Mouse (Mus musculus) G1E (cell line): Measurements from ENCODE around the gene Tmcc3. TPM values are rescaled to one million over a fixed set of nuclear protein-coding genes. Genes with fewer than 3 reads are reported as not detected.
A peak's percentile ranks its signal among the peaks of the same experiment; 100 is the strongest.

Experiments
- ATAC-seq: 2 replicates; pipeline ENCODE4 v1.8.0; 2016; ENCODE audit warnings: mild to moderate bottlenecking; ENCODE audit not compliant: insufficient number of reproducible peaks, poor library complexity, low FRiP score, severe bottlenecking; ENCODE audit errors: extremely low read depth
- DNase-seq: peaks from one replicate; pipeline ENCODE4 v3.0.0; 2012; ENCODE audit warnings: low spot score
- H3K27me3 ChIP-seq: 2 replicates; pipeline ENCODE4 v1.6.1; 2012; ENCODE audit warnings: mild to moderate bottlenecking, low read length, inconsistent platforms; ENCODE audit not compliant: insufficient read depth
- H3K36me3 ChIP-seq: replicated peaks from 2 replicates; pipeline ENCODE3; 2012; ENCODE audit warnings: mild to moderate bottlenecking, inconsistent platforms
- H3K4me1 ChIP-seq: 2 replicates; pipeline ENCODE4 v1.6.1; 2012; ENCODE audit warnings: low read depth, low read length, inconsistent platforms, mixed read lengths; ENCODE audit not compliant: insufficient read depth
- H3K4me3 ChIP-seq: 2 replicates; pipeline ENCODE4 v1.5.1; 2012; ENCODE audit warnings: low read depth, mild to moderate bottlenecking, inconsistent platforms, low read length, moderate library complexity, mixed read lengths
- H3K9me3 ChIP-seq: replicated peaks from 2 replicates; pipeline ENCODE4 v1.6.1; 2012; ENCODE audit warnings: inconsistent platforms
- CTCF ChIP-seq: IDR thresholded peaks from 2 replicates; pipeline ENCODE4 v1.5.1; 2012; ENCODE audit warnings: low read depth, low read length, inconsistent platforms, mixed read lengths
- GATA1 ChIP-seq: IDR thresholded peaks from 2 replicates; pipeline ENCODE4 v1.6.1; 2012; ENCODE audit warnings: borderline replicate concordance, low read length, inconsistent platforms, mixed read lengths
- GATA2 ChIP-seq: IDR thresholded peaks from 2 replicates; pipeline ENCODE4 v1.6.1; 2012; ENCODE audit warnings: low read depth, low read length, inconsistent platforms, borderline replicate concordance
- POLR2AphosphoS5 ChIP-seq: IDR thresholded peaks from 2 replicates; pipeline ENCODE4 v1.6.1; 2012; ENCODE audit warnings: low read depth, low read length, inconsistent platforms; ENCODE audit not compliant: insufficient replicate concordance
- TAL1 ChIP-seq: conservative IDR thresholded peaks from 2 replicates; pipeline ENCODE4 v1.6.1; 2012; ENCODE audit warnings: low read depth, low read length, inconsistent platforms, mixed read lengths
- polyA plus RNA-seq: library from polyadenylated mRNA; stranded (reverse); fragments of >175 nt; gene quantifications from 2 replicates; pipeline ENCODE4 v1.2.3, GENCODE M21; 2012
- total RNA-seq, 2 experiments: library from RNA; stranded (forward) in 1 of 2; stranded (reverse) in 1 of 2; fragments of 200-1000 nt in 1 of 2; fragments of >200 nt in 1 of 2; fragmentation: Nextera tagmentation in 1 of 2; gene quantifications; 2 replicates each; pipeline ENCODE4 v1.2.3; 2014 to 2017

Tmcc3 gene
- total and polyA plus RNA-seq, 3 experiments, result 3.3 to 15.6 (median 8.1) TPM

- no peak overlapping the region for H3K4me3 ChIP-seq
- no peak for TF ChIP-seq GATA1
- no peak for TF ChIP-seq CTCF
- no peak for TF ChIP-seq POLR2AphosphoS5
- no peak for TF ChIP-seq TAL1
- no peak for TF ChIP-seq GATA2
- no peaks in the 10 kb centered on the region for H3K27me3 ChIP-seq
- H3K9me3 ChIP-seq, result no peaks in the 10 kb centered on the region
- no peak for ATAC-seq
- DNase-seq, result no peak
- H3K36me3 ChIP-seq, result peaks cover 25% of the 10 kb centered on the region
- H3K4me1 ChIP-seq, result peaks cover 26% of the 10 kb centered on the region
These were observed 239.3 kb downstream of the Tmcc3 start for GRCm38 (mm10) chr10:94551065-94551464.

DNA sequence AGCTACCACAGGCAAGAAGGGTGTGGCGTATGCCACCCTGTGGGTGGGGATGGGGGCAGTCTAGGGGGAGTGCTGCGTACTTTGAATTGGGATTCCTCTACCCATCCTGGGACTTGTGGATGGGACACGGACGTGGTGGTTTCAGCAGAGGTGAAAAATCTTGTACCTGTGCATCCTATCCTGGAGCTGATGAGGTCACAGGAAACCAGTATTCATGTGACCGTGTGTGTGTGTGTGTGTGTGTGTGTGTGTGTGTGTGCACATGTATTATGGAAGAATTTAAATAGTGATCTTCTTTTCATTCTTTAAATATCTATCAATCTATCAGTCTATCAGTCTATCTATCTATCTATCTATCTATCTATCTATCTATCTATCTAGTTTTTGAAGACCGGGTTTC is 239.8 kb downstream of the Tmcc3 start:
- H3K9me3 ChIP-seq, result no peaks in the 10 kb centered on the region
- H3K4me3 ChIP-seq, result no peak overlapping the region
- peaks cover 26% of the 10 kb centered on the region for H3K4me1 ChIP-seq
- DNase-seq, result no peak
- no peak for ATAC-seq
- TF ChIP-seq GATA1 (no peak), CTCF (no peak)
- H3K36me3 ChIP-seq, result peaks cover 23% of the 10 kb centered on the region
- H3K27me3 ChIP-seq, result no peaks in the 10 kb centered on the region

DNA sequence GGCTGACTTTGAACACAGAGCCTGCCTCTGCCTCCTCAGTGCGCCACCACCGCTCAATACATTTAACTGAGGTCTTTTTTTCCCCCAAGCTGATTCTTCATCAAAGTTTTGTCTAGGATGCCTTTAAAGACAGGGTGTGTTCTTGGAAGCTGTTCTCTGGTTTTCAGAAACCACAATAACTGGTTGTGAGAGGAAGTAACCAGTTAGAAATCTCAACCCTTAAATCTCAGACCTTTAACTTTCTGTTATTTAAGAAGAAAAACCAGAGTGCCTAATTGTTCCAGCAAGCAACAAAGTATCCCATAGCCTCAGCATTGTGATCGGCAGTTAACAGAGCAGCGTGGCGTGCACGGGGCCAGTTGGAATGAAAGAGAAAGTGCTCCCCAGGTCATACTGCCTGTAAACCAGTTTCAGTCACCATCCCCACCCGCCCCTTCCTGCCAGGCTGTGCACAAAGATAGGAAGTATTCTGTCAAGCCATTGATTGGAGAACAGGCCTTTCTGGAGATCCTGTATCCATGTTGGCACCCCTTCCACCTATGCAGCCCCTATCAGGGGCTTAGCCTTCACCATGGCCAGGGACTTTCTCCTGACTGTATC is 240.3 kb downstream of the Tmcc3 start:
- ATAC-seq (no peak), DNase-seq (no peak)
- no peak for TF ChIP-seq CTCF
- no peak for TF ChIP-seq GATA2
- no peak for TF ChIP-seq POLR2AphosphoS5
- no peak for TF ChIP-seq TAL1
- no peak for TF ChIP-seq GATA1
- Histone ChIP-seq H3K27me3 (no peaks in the 10 kb centered on the region), H3K9me3 (no peaks in the 10 kb centered on the region), H3K4me1 (peaks cover 26% of the 10 kb centered on the region), H3K36me3 (peaks cover 23% of the 10 kb centered on the region), H3K4me3 (no peak overlapping the region)

DNA sequence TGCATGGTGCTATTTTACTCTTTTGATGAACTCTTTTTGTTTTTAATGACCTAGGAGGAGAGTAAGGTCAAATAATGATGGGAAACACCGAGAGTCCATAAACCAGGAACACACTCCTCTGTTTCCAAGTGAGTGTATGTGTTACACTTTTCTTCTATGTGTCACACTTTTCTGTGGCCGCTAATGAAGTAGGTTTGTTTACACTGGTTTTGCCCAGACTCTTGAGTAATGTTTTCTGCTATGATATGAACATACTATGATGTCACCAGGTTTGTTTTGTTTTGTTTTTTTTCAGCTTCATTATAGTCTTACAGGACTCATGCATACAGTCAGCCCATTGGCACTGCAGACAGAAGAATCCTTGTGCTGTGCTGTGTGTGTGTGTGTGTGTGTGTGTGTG is 243.6 kb downstream of the Tmcc3 start:
- H3K36me3 ChIP-seq, result peaks cover 18% of the 10 kb centered on the region
- no peaks in the 10 kb centered on the region for H3K9me3 ChIP-seq
- H3K27me3 ChIP-seq, result no peaks in the 10 kb centered on the region
- no peak overlapping the region for H3K4me3 ChIP-seq
- H3K4me1 ChIP-seq, result peaks cover 21% of the 10 kb centered on the region
- ATAC-seq (no peak), DNase-seq (no peak)
- no peak for TF ChIP-seq GATA2
- TF ChIP-seq CTCF, result no peak
- TF ChIP-seq POLR2AphosphoS5, result no peak
- TF ChIP-seq GATA1, result no peak
- no peak for TF ChIP-seq TAL1

DNA sequence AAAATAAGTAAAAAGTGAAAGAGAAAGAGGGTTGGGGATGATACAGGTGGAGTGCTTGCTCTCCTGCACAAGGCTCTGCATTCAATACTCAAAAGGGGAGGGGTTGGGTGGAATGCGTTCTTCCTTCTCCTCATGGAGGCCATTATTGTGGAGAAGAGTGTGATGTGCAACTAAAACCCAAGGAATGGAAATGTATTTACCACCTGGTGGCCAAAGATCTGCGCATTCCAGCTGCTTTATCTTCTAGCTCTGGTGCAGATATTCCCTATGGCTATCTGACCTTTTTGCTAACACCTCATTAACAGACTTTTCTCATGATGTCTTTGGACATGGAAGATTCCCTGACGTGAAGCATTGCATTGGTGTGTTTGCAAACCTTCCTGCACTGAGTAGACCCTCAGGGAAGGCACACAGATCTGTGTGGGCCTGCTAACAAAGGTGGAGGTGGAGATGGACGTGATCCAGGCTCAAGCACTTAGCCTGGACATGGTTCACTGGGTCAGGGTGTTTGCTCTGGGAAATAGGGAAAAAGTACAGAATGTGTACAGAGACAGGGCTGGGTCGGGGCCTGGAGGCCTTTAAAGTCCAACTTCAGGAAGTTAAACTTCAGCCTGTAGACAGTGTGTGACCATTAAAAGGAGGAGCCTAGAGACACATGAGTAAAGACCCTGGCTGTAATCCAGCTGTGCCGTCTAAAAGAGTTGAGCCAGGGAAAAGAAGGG is 245.8 kb downstream of the Tmcc3 start:
- Histone ChIP-seq H3K4me1 (peaks cover 18% of the 10 kb centered on the region), H3K4me3 (no peak overlapping the region), H3K27me3 (no peaks in the 10 kb centered on the region), H3K9me3 (no peaks in the 10 kb centered on the region), H3K36me3 (peaks cover 7% of the 10 kb centered on the region)
- no peak for DNase-seq
- TF ChIP-seq GATA2, result no peak
- no peak for TF ChIP-seq GATA1
- no peak for TF ChIP-seq CTCF
- TF ChIP-seq TAL1, result no peak
- TF ChIP-seq POLR2AphosphoS5, result no peak
- ATAC-seq, result no peak

DNA sequence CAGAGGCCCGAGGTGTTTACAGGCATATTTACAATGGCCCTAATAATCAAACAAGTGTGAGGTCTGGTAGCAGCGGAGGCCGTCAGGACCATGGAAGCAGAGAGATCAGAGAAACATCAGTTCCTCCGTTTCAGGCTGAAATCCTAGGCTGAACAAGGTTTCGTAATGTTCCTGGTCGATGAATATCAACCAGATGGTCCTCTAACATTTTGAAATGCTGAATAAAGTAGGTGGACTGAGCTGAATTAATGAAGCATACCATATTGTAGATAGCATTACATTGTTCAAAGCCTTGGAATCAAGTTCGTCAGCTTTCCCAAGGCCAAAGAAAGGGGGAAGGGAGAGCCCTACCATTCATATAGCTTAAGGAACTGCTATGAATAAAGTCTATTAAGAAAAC is 247.1 kb downstream of the Tmcc3 start:
- H3K4me3 ChIP-seq, result no peak overlapping the region
- TF ChIP-seq CTCF (no peak), GATA1 (no peak), GATA2 (no peak), TAL1 (no peak), POLR2AphosphoS5 (no peak)
- no peaks in the 10 kb centered on the region for H3K27me3 ChIP-seq
- no peaks in the 10 kb centered on the region for H3K9me3 ChIP-seq
- peaks cover 12% of the 10 kb centered on the region for H3K36me3 ChIP-seq
- DNase-seq (no peak), ATAC-seq (no peak)
- H3K4me1 ChIP-seq, result peaks cover 9% of the 10 kb centered on the region

- ATAC-seq (peak; percentile 11; the same call in 1 of the 2 replicates), DNase-seq (no peak)
- TF ChIP-seq POLR2AphosphoS5 (no peak), GATA1 (no peak), GATA2 (no peak), TAL1 (no peak), CTCF (no peak)
- peaks cover 10% of the 10 kb centered on the region for H3K36me3 ChIP-seq
- no peaks in the 10 kb centered on the region for H3K27me3 ChIP-seq
- no peak overlapping the region for H3K4me3 ChIP-seq
- H3K4me1 ChIP-seq, result peaks cover 22% of the 10 kb centered on the region
- no peaks in the 10 kb centered on the region for H3K9me3 ChIP-seq
These were observed 249.6 kb downstream of the Tmcc3 start for GRCm38 (mm10) chr10:94561351-94561750.
